Mouse (Mus musculus) CH12F3 (cell line): ENCODE results near the gene Atp6v1g3.

Experiments used
- in situ Hi-C: fragments of 300-500 bp; cut with MboI; formaldehyde crosslinking; loops from 2 replicates; pipeline ENCODE4 v1.14.3; 2020; ENCODE audit warnings: low sequenced_read_pairs

Atp6v1g3 gene

DNA sequence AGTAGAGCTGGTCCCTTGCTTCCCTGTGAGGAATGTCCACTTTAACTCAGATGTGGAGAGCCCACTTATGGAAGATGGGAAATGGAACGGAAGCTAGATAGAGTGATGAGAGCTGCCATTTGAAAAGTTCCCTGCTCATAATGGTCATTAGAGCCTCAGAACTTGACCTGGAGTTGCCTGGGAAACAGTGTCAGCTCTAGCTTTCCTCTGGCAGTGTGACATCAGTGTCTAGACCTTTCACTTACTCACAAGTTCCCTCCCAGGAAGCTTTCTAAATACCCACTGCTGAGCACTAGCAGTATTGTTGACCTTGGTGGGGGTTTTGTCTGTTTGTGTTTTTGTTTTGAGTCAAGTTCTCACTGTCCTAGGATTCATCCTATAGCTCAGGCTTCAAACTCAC, 15.2 kb downstream of the Atp6v1g3 start:
- in situ Hi-C loops = no loop called here

GRCm38 (mm10) chr1:138289455-138290425, 16.2 kb downstream of the Atp6v1g3 start:
- in situ Hi-C loops = no loop called here

DNA sequence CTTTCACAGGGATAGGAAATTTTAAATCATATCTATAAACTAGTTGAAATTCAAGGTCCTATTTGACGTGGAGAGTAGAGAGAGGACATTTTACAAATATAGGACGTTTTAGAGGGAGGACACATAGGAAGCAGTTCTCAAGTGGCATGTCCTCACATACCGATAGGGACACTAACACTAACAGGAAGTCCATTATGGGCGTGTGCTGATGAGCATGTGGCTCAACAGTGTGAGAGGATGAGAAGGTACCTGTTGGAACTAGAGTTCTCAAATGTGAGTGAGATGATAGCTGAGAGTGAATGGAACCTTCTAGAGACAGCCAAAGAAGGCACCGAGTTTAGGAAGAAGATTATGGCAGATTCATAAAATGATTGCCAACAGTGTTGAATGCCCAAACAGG, 17.9 kb downstream of the Atp6v1g3 start:
- in situ Hi-C loops = no loop called here

DNA sequence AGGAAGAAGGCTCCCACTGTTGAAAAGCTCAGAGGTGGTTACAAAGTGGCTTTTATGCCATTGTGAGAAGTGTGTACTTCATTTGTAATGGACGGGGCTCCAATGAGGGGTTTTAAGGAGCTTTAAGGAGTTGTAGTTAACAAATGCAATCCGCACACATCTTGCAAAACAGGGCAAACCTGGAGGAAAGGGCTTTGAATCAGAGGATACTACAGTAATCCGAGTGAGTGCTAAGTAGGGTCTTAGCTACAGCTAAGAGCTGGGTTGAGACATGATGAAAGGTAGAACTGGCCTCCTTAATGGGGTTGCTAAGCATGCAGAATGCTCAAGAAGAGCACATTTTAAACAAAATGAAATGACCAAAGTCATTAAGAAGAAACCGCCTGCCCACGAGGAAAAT, 20.9 kb downstream of the Atp6v1g3 start:
- in situ Hi-C loops = no loop called here

- in situ Hi-C loops = no loop called here
Measured at GRCm38 (mm10) chr1:138298156-138298555, 24.6 kb downstream of the Atp6v1g3 start.

DNA sequence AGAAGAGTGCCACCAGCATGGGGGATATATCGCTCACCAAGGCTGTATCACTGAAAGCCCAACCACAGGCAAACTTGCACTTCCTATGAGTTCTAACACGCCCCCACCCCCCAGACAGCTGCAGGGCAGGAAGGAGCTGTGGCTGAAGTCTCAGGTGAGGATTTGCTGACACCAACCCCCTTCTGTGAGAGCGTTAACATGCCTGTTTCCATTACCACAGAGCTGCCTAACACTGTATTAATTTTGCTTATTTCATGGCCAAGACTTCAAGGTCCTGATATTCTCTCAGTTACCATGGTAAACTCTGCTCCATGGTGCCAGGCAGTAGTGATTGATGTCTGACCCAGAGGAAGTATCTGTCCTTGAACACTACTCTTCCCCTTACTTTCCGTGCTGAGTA, 26.0 kb downstream of the Atp6v1g3 start:
- in situ Hi-C loops = no loop called here

DNA sequence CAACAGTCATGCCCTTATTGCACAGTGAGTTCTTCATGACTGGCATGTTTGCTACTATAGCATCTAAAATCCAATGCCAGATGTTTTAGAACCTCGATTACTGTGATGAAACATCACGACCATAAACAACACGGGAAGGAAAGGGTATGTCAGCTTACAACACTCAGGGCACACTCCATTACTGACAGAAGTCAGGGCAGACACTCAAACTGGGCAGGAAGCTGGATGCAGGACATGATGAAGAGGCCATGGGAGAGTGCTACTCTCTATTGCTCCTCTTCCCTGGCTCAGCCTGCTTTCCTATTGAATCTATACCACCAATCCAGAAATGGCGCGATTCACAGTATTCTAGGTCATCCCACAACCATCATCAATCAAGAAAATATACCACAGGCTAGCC, 28.4 kb downstream of the Atp6v1g3 start:
- in situ Hi-C loops = no loop called here

- in situ Hi-C loops = no loop called here
Measured at GRCm38 (mm10) chr1:138302756-138303155, 29.2 kb downstream of the Atp6v1g3 start.

DNA sequence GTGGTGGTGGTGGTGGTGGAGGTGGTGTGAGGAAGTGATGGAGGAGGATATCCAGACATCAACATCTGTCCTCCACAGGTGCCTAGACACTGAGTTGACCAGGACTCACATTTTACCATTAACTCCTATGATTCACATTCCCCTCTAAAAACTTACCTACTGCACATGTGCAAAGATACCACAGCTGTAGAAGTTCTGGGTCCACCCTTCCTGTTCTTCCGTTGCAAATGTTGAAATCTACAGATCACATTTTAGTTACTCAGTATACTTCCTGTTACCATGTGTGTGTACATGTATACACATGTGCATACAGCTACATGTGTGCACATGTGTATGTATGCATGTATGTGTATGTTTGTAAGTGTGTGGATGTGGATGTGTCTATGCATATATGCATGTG, 29.8 kb downstream of the Atp6v1g3 start:
- in situ Hi-C loops = no loop called here

- in situ Hi-C loops = no loop called here
Measured at GRCm38 (mm10) chr1:138304141-138304915, 30.8 kb downstream of the Atp6v1g3 start.

- in situ Hi-C loops = no loop called here
Measured at GRCm38 (mm10) chr1:138322657-138323056, 49.1 kb downstream of the Atp6v1g3 start.

DNA sequence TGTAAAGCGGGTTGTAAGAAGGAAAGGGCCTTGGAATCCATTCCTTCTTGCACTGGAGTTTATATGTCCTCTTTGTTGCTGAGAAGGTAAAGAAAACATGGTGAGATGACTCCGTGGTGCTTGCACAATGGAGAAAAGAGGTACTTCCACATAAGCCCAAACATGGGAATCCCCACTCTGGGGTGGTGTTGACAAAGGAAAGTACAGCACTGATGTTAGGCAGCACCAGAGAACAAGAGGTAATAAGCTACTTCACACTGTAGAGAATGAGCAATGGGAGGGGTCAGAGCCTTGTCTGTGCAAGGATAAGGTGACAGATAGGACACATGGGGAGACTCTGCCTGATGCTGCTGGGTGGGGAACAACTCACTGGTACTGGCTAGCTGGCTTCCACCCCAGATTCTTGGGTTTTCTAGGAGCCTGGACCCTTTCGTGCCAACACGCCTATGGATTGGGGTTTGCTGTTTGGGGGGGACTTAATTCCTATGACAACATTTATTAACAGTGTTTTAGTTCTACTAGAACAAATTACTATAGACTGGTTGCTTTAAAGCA, 49.6 kb downstream of the Atp6v1g3 start:
- in situ Hi-C loops = no loop called here

- in situ Hi-C loops = no loop called here
Measured at GRCm38 (mm10) chr1:138326091-138326490, 52.6 kb downstream of the Atp6v1g3 start.

GRCm38 (mm10) chr1:138326566-138326965, 53.0 kb downstream of the Atp6v1g3 start:
- in situ Hi-C loops = no loop called here

GRCm38 (mm10) chr1:138327466-138328245, 54.1 kb downstream of the Atp6v1g3 start:
- in situ Hi-C loops = no loop called here

- in situ Hi-C loops = no loop called here
Measured at GRCm38 (mm10) chr1:138328320-138328719, 54.8 kb downstream of the Atp6v1g3 start.

- in situ Hi-C loops = no loop called here
Measured at GRCm38 (mm10) chr1:138330556-138330955, 57.0 kb downstream of the Atp6v1g3 start.

- in situ Hi-C loops = no loop called here
Measured at GRCm38 (mm10) chr1:138331596-138331995, 58.1 kb downstream of the Atp6v1g3 start.

GRCm38 (mm10) chr1:138334701-138335100, 61.2 kb downstream of the Atp6v1g3 start:
- in situ Hi-C loops = no loop called here

- in situ Hi-C loops = no loop called here
Measured at GRCm38 (mm10) chr1:138337417-138337816, 63.9 kb downstream of the Atp6v1g3 start.
